In the genomic region with DNA sequence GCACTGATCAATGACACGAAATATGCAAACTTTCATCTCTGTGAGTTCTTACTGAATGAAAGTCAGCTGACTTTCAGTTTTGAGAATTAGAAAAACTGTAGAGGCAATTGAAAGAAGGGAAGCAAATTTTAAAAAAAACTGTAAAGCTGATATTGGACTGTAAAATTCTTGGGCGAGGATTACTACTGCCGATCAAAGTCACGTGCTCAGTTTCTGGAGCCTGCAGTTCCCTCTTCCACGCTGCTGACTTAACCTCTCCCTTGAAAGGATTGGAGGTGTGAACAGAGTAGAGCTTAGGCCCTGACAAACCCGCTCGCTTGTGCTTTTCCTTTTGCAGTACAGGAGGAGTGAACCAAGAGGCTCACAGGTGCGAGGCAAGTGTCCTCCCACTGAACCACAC, we compare ENCODE assay signal across 26 mouse cellular contexts. TPM values are rescaled to one million over a fixed set of nuclear protein-coding genes. Genes with fewer than 3 reads are reported as not detected.
DNase-seq lines count a peak whose midpoint lies in the region; ATAC-seq and TF ChIP-seq lines count a peak whose summit lies in the region.
"Had no signal": no experiment of that assay in that cellular context is flagged by ENCODE, and none has a peak within 500 bp of the region (broad histone marks: within the 10 kb centered on the region; RNA-seq: fewer than 3 reads in every experiment).

No protein-coding gene starts in this region.

- H3K27ac ChIP-seq in midbrain, embryonic 11.5 days (ENCODE audit: low read depth, low read length) = no peak overlapping the region
- H3K27ac ChIP-seq in midbrain, embryonic 13.5 days = no peak overlapping the region
- no peak overlapping the region for H3K27ac ChIP-seq in intestine, embryonic 15.5 days
- peak overlapping the region; percentile 37; the same call in 1 of the 2 replicates for H3K27ac ChIP-seq in intestine, postnatal 0 days (ENCODE audit: low read depth, low read length)
- 0 out of 2 replicates have a peak overlapping the region, but pooled peaks have one; percentile 29 for H3K27ac ChIP-seq in small intestine, adult 2 months (ENCODE audit: insufficient read depth, low read depth, low read length)
- no peak overlapping the region for H3K27ac ChIP-seq in forebrain, embryonic 11.5 days (ENCODE audit: low read depth, low read length)
- H3K27ac ChIP-seq: embryonic facial prominence, embryonic 13.5 days; embryonic facial prominence, embryonic 15.5 days; forebrain, embryonic 10.5 days; forebrain, embryonic 13.5 days; forebrain, embryonic 15.5 days had no signal

- no peak for TF ChIP-seq CTCF in intestine, postnatal 0 days (IDR thresholded peaks at IDR 0.05; ENCODE audit: low read depth)
- no peak for TF ChIP-seq CTCF in small intestine, adult 2 months (IDR thresholded peaks at IDR 0.05; ENCODE audit: extremely low read depth, insufficient read length, insufficient replicate concordance, low read depth, low read length)

- no peaks in the 10 kb centered on the region for H3K27me3 ChIP-seq in midbrain, embryonic 11.5 days (ENCODE audit: control insufficient read depth, insufficient read depth, low read length)
- no peaks in the 10 kb centered on the region for H3K27me3 ChIP-seq in midbrain, embryonic 13.5 days
- no peaks in the 10 kb centered on the region for H3K27me3 ChIP-seq in intestine, embryonic 15.5 days (replicated peaks)
- H3K27me3 ChIP-seq in intestine, postnatal 0 days (replicated peaks; ENCODE audit: control insufficient read depth, insufficient read depth, low read length) = no peaks in the 10 kb centered on the region
- H3K27me3 ChIP-seq in small intestine, adult 2 months (ENCODE audit: control insufficient read depth, insufficient read depth, low read length) = no peaks in the 10 kb centered on the region
- H3K27me3 ChIP-seq in forebrain, embryonic 11.5 days (ENCODE audit: control insufficient read depth, insufficient read depth, low read length) = no peaks in the 10 kb centered on the region
- H3K27me3 ChIP-seq: embryonic facial prominence, embryonic 13.5 days; embryonic facial prominence, embryonic 15.5 days; forebrain, embryonic 13.5 days; forebrain, embryonic 15.5 days; Patski had no signal

- peak; percentile 54 for DNase-seq in midbrain, embryonic 11.5 days (ENCODE audit: low spot score, missing footprints)
- DNase-seq in forebrain, embryonic 11.5 days (ENCODE audit: low spot score) = no peak
- DNase-seq in gastrocnemius, adult 8-10 months (ENCODE audit: low spot score in 2 of 2) = no peak
- no peak for DNase-seq in frontal cortex, adult 2 months (ENCODE audit: extremely low spot score in 1 of 2, low spot score in 1 of 2)
- DNase-seq: adrenal gland, adult 8-10 months; adrenal gland, postnatal 14 days; adrenal gland, postnatal 36 days; cerebellum, adult 11-12 months; cerebellum, adult 2 months; cerebellum, adult 9-10 months; cerebellum, postnatal 10 days; cerebellum, postnatal 25 days; forebrain, postnatal 0 days had no signal

- H3K36me3 ChIP-seq in midbrain, embryonic 11.5 days (ENCODE audit: control insufficient read depth, insufficient read depth, low read length) = peaks cover 7% of the 10 kb centered on the region
- H3K36me3 ChIP-seq in midbrain, embryonic 13.5 days = peaks cover 26% of the 10 kb centered on the region
- peaks cover 5% of the 10 kb centered on the region; the same call in 1 of the 2 replicates for H3K36me3 ChIP-seq in intestine, embryonic 15.5 days
- H3K36me3 ChIP-seq in intestine, postnatal 0 days (ENCODE audit: control insufficient read depth, insufficient read depth) = peaks cover 16% of the 10 kb centered on the region
- peaks cover 15% of the 10 kb centered on the region for H3K36me3 ChIP-seq in small intestine, adult 2 months (ENCODE audit: control insufficient read depth, insufficient read depth, low read length)
- peaks cover under 1% of the 10 kb centered on the region; the same call in 1 of the 2 replicates for H3K36me3 ChIP-seq in forebrain, embryonic 11.5 days (ENCODE audit: control insufficient read depth, insufficient read depth, low read length)

- no peak for TF ChIP-seq POLR2A in small intestine, adult 2 months (IDR thresholded peaks at IDR 0.05; ENCODE audit: low read depth, low read length)

- H3K4me3 ChIP-seq in midbrain, embryonic 11.5 days (ENCODE audit: low read depth, low read length) = no peak overlapping the region
- no peak overlapping the region for H3K4me3 ChIP-seq in midbrain, embryonic 13.5 days (replicated peaks)
- H3K4me3 ChIP-seq in intestine, embryonic 15.5 days (replicated peaks) = no peak overlapping the region
- H3K4me3 ChIP-seq in intestine, postnatal 0 days (ENCODE audit: low read depth, low read length) = no peak overlapping the region
- no peak overlapping the region for H3K4me3 ChIP-seq in small intestine, adult 2 months (ENCODE audit: low read depth, low read length)
- H3K4me3 ChIP-seq in forebrain, embryonic 11.5 days (ENCODE audit: low read depth, low read length) = no peak overlapping the region
- H3K4me3 ChIP-seq: embryonic facial prominence, embryonic 13.5 days; embryonic facial prominence, embryonic 15.5 days; erythroblast, embryonic 14.5 days; forebrain, embryonic 10.5 days; forebrain, embryonic 13.5 days; forebrain, embryonic 15.5 days had no signal

- H3K4me1 ChIP-seq in midbrain, embryonic 11.5 days (ENCODE audit: control insufficient read depth, insufficient read depth, low read length) = no peaks in the 10 kb centered on the region
- no peaks in the 10 kb centered on the region for H3K4me1 ChIP-seq in midbrain, embryonic 13.5 days (replicated peaks)
- 0 out of 2 replicates have a peak, but pooled peaks cover 6% of the 10 kb centered on the region for H3K4me1 ChIP-seq in intestine, embryonic 15.5 days (replicated peaks)
- no peaks in the 10 kb centered on the region for H3K4me1 ChIP-seq in intestine, postnatal 0 days (replicated peaks; ENCODE audit: control insufficient read depth, insufficient read depth, low read length)
- peaks cover 12% of the 10 kb centered on the region for H3K4me1 ChIP-seq in small intestine, adult 2 months (ENCODE audit: control insufficient read depth, insufficient read depth, insufficient read length, low read length)
- H3K4me1 ChIP-seq in forebrain, embryonic 11.5 days (replicated peaks; ENCODE audit: control insufficient read depth, insufficient read depth, low read length) = no peaks in the 10 kb centered on the region
- H3K4me1 ChIP-seq: embryonic facial prominence, embryonic 13.5 days; embryonic facial prominence, embryonic 15.5 days; forebrain, embryonic 10.5 days; forebrain, embryonic 13.5 days; forebrain, embryonic 15.5 days had no signal

- no peaks in the 10 kb centered on the region for H3K9me3 ChIP-seq in midbrain, embryonic 11.5 days (ENCODE audit: control insufficient read depth, low read length)
- H3K9me3 ChIP-seq in midbrain, embryonic 13.5 days = no peaks in the 10 kb centered on the region
- no peaks in the 10 kb centered on the region for H3K9me3 ChIP-seq in intestine, embryonic 15.5 days
- H3K9me3 ChIP-seq in intestine, postnatal 0 days (ENCODE audit: control insufficient read depth) = no peaks in the 10 kb centered on the region
- H3K9me3 ChIP-seq in forebrain, embryonic 11.5 days (ENCODE audit: control insufficient read depth, low read length) = no peaks in the 10 kb centered on the region
- H3K9me3 ChIP-seq: embryonic facial prominence, embryonic 13.5 days; embryonic facial prominence, embryonic 15.5 days; forebrain, embryonic 10.5 days; forebrain, embryonic 13.5 days; forebrain, embryonic 15.5 days; G1E had no signal

- no peak for ATAC-seq in midbrain, embryonic 11.5 days (ENCODE audit: low FRiP score)
- no peak for ATAC-seq in midbrain, embryonic 13.5 days
- peak; percentile 30; the same call in 1 of the 2 replicates for ATAC-seq in intestine, embryonic 15.5 days
- peak; percentile 17; the same call in 1 of the 2 replicates for ATAC-seq in intestine, postnatal 0 days
- no peak for ATAC-seq in forebrain, embryonic 11.5 days (replicated peaks; ENCODE audit: low FRiP score)
- ATAC-seq: activated CD4-positive, CD25-positive, alpha-beta regulatory T cell, adult 4 months; forebrain, embryonic 13.5 days; forebrain, embryonic 15.5 days; forebrain, postnatal 0 days; Patski had no signal

- no peak overlapping the region for H3K4me2 ChIP-seq in midbrain, embryonic 11.5 days
- H3K4me2 ChIP-seq in midbrain, embryonic 13.5 days (replicated peaks) = no peak overlapping the region
- H3K4me2 ChIP-seq in intestine, embryonic 15.5 days (replicated peaks) = no peak overlapping the region
- H3K4me2 ChIP-seq in intestine, postnatal 0 days (replicated peaks; ENCODE audit: low read depth) = no peak overlapping the region
- no peak overlapping the region for H3K4me2 ChIP-seq in forebrain, embryonic 11.5 days (ENCODE audit: low read depth, low read length, severe bottlenecking)
- H3K4me2 ChIP-seq: embryonic facial prominence, embryonic 13.5 days; embryonic facial prominence, embryonic 15.5 days; forebrain, embryonic 13.5 days; forebrain, embryonic 15.5 days had no signal

- no peak overlapping the region for H3K9ac ChIP-seq in midbrain, embryonic 11.5 days (ENCODE audit: low read length)
- H3K9ac ChIP-seq in midbrain, embryonic 13.5 days (replicated peaks) = no peak overlapping the region
- H3K9ac ChIP-seq in intestine, embryonic 15.5 days = no peak overlapping the region
- no peak overlapping the region for H3K9ac ChIP-seq in intestine, postnatal 0 days (ENCODE audit: low read depth, low read length)
- H3K9ac ChIP-seq in forebrain, embryonic 11.5 days (ENCODE audit: low read length) = no peak overlapping the region
- H3K9ac ChIP-seq: embryonic facial prominence, embryonic 13.5 days; embryonic facial prominence, embryonic 15.5 days; forebrain, embryonic 13.5 days; forebrain, embryonic 15.5 days; forebrain, postnatal 0 days had no signal

- 88% methylated on average over 8 of the region's 8 CpGs for WGBS in midbrain, embryonic 11.5 days
- WGBS in midbrain, embryonic 13.5 days = 94% methylated on average over 8 of the region's 8 CpGs
- 76% methylated on average over 8 of the region's 8 CpGs for WGBS in intestine, embryonic 15.5 days
- WGBS in intestine, postnatal 0 days = 42% methylated on average over 8 of the region's 8 CpGs
- 46% methylated on average over 8 of the region's 8 CpGs for WGBS in small intestine, adult 2 months
- WGBS in forebrain, embryonic 11.5 days = 92% methylated on average over 8 of the region's 8 CpGs

RNA-seq across cellular contexts. Expression of a gene that starts 29.3 kb away (rescaled TPM):
- 6.7 and 6.9 TPM in 2 replicates for polyA plus RNA-seq in midbrain, embryonic 11.5 days (2014; fragmentation: Nextera tagmentation; extraction: Ambion mirVana)
- polyA plus RNA-seq in midbrain, embryonic 13.5 days (2015; fragmentation: Nextera tagmentation; extraction: Ambion mirVana) = 11.0 and 11.2 TPM in 2 replicates
- polyA plus RNA-seq in intestine, embryonic 15.5 days (2015; fragmentation: Nextera tagmentation; extraction: Ambion mirVana) = 11.2 and 12.7 TPM in 2 replicates
- polyA plus RNA-seq in intestine, postnatal 0 days (2015; fragmentation: Nextera tagmentation; extraction: Ambion mirVana) = 12.8 and 14.1 TPM in 2 replicates
- 2.9 and 5.8 TPM in 2 replicates for polyA plus RNA-seq in small intestine, adult 2 months (2012; rRNA removed)
- polyA plus RNA-seq in forebrain, embryonic 11.5 days (2014; fragmentation: Nextera tagmentation; extraction: Ambion mirVana) = 7.1 and 9.7 TPM in 2 replicates
- 10 to 100 TPM; 35.7 to 51.5 (median 36.8) TPM for total RNA-seq in gastrocnemius, adult 8-10 months (2022)
- polyA plus RNA-seq in frontal cortex, adult 2 months (2012; rRNA removed) = 11.4 and 13.7 TPM in 2 replicates

RNA-seq across cellular contexts. Expression of a gene that starts 32.8 kb away (rescaled TPM):
- polyA plus RNA-seq in midbrain, embryonic 11.5 days (2014; fragmentation: Nextera tagmentation; extraction: Ambion mirVana) = 115 and 131 TPM in 2 replicates
- 73.3 and 74.6 TPM in 2 replicates for polyA plus RNA-seq in midbrain, embryonic 13.5 days (2015; fragmentation: Nextera tagmentation; extraction: Ambion mirVana)
- 135 and 139 TPM in 2 replicates for polyA plus RNA-seq in intestine, embryonic 15.5 days (2015; fragmentation: Nextera tagmentation; extraction: Ambion mirVana)
- 129 and 142 TPM in 2 replicates for polyA plus RNA-seq in intestine, postnatal 0 days (2015; fragmentation: Nextera tagmentation; extraction: Ambion mirVana)
- 48.6 and 104 TPM in 2 replicates for polyA plus RNA-seq in small intestine, adult 2 months (2012; rRNA removed)
- polyA plus RNA-seq in forebrain, embryonic 11.5 days (2014; fragmentation: Nextera tagmentation; extraction: Ambion mirVana) = 112 and 116 TPM in 2 replicates
- total RNA-seq in gastrocnemius, adult 8-10 months (2022) = 10 to 100 TPM; 50.3 to 57.4 (median 55.3) TPM
- polyA plus RNA-seq in frontal cortex, adult 2 months (2012; rRNA removed) = 46.3 and 46.6 TPM in 2 replicates

RNA-seq across cellular contexts. Expression of a gene that starts 33.9 kb away (rescaled TPM):
- polyA plus RNA-seq in midbrain, embryonic 11.5 days (2014; fragmentation: Nextera tagmentation; extraction: Ambion mirVana) = 35.3 and 37.8 TPM in 2 replicates
- 27.2 and 29.5 TPM in 2 replicates for polyA plus RNA-seq in midbrain, embryonic 13.5 days (2015; fragmentation: Nextera tagmentation; extraction: Ambion mirVana)
- polyA plus RNA-seq in intestine, embryonic 15.5 days (2015; fragmentation: Nextera tagmentation; extraction: Ambion mirVana) = 36.3 and 39.4 TPM in 2 replicates
- polyA plus RNA-seq in intestine, postnatal 0 days (2015; fragmentation: Nextera tagmentation; extraction: Ambion mirVana) = 34.6 and 34.7 TPM in 2 replicates
- polyA plus RNA-seq in small intestine, adult 2 months (2012; rRNA removed) = 7.5 and 11.9 TPM in 2 replicates
- polyA plus RNA-seq in forebrain, embryonic 11.5 days (2014; fragmentation: Nextera tagmentation; extraction: Ambion mirVana) = 36.0 and 39.5 TPM in 2 replicates
- 100 to 1,000 TPM; 120 to 141 (median 125) TPM for total RNA-seq in gastrocnemius, adult 8-10 months (2022)
- polyA plus RNA-seq in frontal cortex, adult 2 months (2012; rRNA removed) = 21.4 and 22.3 TPM in 2 replicates

Comparison
In these comparisons a context has a peak if more than half of its experiments do, and no peak if none do; other contexts are left out.
1. H3K27ac ChIP-seq: peak in intestine, postnatal 0 days (single experiment) and small intestine, adult 2 months (single experiment); none in midbrain, embryonic 11.5 days (single experiment), midbrain, embryonic 13.5 days (single experiment), intestine, embryonic 15.5 days (single experiment) and forebrain, embryonic 11.5 days (single experiment).
2. ATAC-seq: peak in intestine, embryonic 15.5 days (single experiment) and intestine, postnatal 0 days (single experiment); none in midbrain, embryonic 11.5 days (single experiment), midbrain, embryonic 13.5 days (single experiment) and forebrain, embryonic 11.5 days (single experiment).